Mouse (Mus musculus): Measurements from ENCODE around the gene Whrn. TPM values are rescaled to one million over a fixed set of nuclear protein-coding genes. Genes with fewer than 3 reads are reported as not detected.
A peak's percentile ranks its signal among the peaks of the same experiment; 100 is the strongest.

The Whrn gene
- total RNA-seq, 2 experiments from 2014 or later = 23.8 to 29.4 TPM

DNA sequence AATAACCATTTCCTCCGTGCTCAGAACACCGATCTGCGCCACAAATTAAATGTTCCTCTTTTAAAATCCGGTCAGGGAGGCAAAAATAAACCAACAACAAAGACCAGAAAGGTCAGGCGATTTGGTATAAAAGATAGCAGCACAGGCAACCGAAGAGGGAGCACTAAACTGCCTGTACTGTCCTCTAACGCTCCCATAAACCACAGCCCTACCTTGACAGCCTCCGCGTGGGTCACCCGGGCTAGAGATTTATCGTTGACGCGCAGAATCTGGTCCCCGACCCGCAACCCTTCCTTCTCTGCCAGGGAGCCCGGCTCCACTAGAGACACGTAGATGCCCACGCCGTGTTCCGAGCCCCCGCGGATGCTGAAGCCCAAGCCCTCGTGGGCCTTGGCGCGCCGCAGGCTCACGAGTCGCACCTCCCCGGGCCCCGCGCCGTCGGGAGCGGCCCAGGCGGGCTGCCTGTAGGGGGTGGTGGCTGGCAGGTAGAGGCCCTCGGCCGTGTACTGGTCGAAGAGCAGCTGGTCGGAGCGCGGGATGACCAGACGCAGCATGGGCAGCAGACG is 1.3 kb downstream of the Whrn start:
- DNase-seq (ENCODE audit: low spot score in 2 of 2) = no peak

DNA sequence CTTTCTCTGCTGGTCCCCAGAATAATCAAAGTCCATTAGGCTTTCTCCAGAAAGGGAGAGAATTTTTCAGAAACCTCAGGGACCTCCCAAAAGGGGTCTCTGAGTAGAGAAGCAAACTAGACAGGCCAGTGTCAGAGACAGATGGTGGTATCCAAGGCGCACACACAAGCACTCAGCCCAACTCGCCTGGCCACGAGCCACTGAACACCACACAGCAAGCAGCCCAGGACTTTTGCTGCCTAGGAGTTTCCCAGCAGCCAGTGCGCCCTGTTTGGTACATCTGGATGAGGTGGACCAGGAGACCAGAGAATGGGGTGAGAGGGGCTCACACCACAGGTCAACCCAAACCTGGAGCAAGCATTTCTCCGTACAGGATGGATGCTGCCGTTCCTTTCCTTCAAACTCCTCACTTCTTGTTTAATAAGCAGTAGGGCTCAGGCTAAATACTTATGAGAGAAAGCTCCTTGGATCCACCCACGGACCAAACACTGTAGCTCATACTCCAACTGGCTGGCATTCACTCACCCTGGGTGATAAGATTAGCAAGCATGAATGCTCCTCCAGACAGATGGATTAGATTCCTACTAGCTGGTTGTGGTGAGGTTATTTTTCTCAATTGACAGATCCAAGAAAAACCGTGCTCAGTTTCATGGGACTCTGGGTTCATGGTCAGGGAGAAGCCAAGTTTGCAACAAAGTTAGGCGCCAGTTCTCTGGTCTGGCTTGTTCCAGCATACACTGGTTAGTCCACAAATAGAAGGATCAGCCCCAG is 2.3 kb downstream of the Whrn start:
- DNase-seq (ENCODE audit: low spot score in 2 of 2) = no peak

DNA sequence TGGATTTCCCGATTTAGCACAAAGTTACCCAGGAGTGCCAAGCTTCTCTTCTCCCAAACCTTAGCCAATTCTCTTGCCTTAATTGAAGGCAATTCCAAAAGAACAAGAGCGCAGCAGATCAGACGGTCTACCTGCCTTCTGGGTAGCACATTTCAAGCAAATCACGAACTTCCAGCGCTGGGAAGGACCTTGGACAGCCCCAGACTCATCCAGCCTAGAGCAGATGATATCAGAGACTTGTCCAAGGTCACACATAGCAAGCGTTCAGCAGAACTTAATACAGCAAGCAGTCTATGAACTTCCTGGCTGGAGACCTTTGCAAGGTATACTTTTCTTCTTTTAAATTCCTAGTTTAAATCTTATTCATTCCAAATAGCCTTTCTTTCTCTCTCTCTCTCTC is 4.3 kb downstream of the Whrn start:
- no peak for DNase-seq (ENCODE audit: low spot score in 2 of 2)

DNA sequence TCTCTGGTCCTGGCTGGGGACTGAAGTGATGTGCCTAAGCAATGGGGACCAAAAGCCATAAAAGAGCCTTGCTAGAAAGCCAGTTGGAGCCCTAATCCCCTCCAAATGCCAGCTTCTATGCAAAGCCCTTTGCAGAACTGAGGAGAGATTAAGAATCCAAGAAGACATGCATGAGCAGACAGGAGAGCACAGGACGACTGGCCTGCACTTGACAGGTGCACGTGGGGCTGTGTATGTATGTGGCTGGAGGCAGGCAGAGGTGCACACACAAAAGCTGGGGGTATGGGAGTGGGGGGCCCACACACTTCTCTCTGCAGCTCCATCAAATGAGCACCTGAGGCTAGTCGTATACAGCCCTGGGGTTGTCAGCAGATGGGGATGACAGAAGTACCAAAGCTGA is 5.6 kb downstream of the Whrn start:
- DNase-seq (ENCODE audit: low spot score in 2 of 2) = no peak

DNA sequence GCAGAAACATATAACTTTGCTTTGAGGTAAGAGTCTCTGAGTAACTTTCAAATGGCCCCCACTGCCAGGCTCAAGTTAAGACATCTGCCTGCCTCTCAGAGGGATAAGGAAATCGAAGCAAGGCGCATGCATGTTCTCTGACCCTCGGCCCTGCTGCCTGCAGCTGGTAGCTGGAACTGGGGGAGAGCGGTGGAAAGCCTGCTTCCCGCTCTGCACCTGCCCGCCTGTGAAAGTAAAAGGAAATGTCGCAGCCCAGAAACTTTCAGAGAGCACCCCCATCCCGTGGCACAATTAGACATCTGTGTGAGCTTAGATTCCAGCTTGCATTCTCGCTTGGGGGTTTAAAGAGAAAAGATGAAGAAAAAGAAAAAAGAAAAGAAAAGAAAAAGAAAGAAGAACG is 6.1 kb downstream of the Whrn start:
- no peak for DNase-seq (ENCODE audit: low spot score in 2 of 2)

DNA sequence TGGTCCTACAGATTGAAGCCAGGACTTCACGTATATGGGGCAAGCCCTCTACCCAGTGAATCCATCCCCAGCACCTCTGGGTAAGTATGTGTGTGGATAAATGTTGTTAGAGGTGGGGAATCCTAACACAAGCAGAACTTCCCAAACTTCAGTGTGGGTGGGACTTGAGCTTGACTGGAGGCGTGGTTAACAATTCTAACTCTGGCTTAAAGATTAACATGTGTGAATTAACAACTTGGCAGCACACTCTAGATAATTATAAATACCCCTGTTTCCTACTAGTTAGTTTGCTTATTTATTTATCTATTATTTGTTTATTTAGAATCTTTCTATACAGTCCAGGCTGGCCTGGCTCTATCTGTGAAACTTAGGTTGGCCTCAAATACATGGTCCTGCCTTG is 7.9 kb downstream of the Whrn start:
- DNase-seq (ENCODE audit: low spot score in 2 of 2) = no peak

DNA sequence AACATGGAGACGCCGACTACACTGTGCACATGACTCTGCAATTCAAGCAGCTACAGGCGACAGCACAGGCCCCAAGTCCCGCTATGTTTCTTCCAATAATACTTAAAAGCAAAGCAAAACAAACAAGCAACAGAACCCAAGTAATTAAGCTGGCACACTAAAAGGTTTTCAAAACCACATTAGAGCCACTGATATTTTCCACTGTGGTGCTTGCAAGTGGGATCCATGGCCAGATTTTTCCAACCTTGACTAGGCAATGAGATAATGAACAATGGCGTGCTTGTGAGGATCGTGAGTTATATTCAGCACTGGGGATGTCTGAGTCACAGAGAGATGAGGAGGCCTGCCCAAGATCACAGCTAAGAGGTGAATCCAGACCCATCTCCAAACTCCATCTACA is 8.5 kb downstream of the Whrn start:
- no peak for DNase-seq (ENCODE audit: low spot score in 2 of 2)

DNA sequence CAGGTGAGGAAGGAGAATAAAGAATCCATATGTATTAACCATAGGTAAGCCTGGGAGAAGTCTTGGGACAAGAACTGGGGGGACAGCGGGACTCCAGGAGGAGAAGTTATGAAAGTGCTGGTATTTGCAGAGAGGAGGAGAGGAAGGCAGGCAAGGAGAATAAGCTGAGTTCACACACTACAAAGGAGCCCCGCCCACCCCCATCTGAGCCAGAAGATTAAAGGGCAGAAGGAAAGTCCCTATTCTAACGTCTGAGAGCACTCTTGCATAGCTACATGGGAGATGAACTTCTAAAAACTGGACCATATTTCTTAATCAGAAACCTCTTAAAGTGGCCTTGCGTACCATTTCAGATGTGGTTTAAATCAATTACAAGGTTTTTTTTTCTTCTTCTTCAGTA is 9.3 kb downstream of the Whrn start:
- DNase-seq (ENCODE audit: low spot score in 2 of 2) = no peak

DNA sequence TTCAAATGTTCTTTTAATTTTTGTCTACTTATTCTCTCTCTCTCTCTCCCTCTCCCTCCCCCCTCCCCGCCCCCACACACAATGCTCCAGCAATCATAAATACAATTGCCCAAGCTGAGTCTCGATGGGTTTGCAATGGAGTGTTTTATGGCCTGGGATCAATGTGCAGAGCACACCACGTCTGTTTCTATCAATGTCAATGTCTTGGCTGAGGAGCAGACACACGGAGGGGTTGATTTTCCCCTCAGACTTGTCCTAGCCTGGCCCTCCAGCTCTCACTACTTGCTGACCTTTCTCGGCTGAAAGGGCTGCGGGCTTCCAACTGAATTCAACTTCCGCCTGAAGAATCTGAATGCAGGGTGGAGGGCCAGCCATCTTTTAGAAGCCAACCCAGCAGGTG is 12.1 kb downstream of the Whrn start:
- DNase-seq (ENCODE audit: low spot score in 2 of 2) = no peak

DNA sequence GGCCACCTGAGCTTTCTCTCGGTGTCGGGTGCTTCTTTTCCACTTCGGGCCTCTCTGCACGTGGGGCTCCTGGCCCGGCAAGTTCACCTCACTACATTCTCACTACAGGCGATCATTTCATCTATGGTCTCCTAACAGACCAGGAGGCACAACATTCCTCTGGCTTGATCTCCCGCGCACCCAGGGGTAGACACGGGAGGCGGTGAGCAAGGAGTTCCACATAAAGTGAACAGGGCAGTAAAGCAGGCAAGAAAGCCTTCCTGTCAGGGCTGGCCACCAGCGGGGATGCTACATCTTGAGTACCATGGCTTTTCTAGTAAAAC is 15.0 kb downstream of the Whrn start:
- no peak for DNase-seq (ENCODE audit: low spot score in 2 of 2)

DNA sequence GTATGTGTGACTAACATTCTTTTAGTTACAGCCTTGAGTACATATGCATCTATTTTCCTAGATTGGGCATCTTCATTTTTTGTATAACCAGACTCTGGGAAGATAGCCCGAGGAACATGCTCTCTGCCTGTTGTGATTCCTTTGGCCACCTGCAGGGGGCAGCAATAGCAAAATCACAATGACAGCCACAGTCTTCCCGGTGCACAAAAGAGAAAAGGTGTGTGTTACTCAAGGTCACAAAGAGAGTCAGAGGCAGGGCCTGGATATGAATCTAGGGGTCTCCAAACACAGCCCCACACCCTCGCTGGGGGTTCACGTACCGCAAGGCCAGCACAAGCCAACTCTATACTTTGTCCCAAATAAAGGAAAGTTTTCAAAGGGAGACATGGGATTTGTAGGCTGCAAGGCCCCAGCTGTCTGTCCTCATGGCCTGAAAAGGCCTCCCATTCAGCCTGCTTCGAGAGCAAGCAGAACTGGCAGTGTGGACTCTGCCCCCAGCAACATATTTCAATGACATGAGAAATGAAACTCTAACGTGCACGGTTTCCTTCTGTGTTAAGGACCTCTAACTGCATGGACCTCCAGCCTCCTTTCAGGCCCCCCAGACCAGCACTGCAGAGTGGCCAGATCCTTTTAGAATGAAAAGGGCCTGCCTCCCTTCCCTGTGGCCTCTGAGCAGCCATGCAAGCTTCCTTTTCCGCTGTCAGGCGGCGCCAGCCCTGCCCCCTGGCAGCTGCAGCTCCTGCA is 15.5 kb downstream of the Whrn start:
- DNase-seq (ENCODE audit: low spot score in 2 of 2) = peak; percentile 50 to 70

DNA sequence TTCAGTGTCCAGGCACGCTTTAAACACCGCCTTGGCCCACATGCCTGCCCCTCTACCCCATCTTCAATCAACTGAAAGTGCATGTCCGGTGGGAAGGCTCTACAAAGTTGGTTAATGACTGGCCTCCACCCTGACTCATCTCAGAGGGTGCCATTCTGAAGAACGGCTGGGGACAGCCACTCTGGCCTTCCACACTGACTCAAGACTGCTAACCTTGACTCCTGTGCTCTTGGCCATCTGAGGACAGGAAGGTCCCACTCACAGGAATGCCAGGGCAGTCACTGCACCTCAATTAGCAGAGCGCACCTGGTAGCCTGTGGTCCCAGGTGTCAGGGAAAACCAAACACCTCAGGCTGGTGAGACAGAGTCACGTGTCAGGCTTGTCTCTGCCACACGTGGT is 17.8 kb downstream of the Whrn start:
- DNase-seq (ENCODE audit: low spot score in 2 of 2) = no peak

DNA sequence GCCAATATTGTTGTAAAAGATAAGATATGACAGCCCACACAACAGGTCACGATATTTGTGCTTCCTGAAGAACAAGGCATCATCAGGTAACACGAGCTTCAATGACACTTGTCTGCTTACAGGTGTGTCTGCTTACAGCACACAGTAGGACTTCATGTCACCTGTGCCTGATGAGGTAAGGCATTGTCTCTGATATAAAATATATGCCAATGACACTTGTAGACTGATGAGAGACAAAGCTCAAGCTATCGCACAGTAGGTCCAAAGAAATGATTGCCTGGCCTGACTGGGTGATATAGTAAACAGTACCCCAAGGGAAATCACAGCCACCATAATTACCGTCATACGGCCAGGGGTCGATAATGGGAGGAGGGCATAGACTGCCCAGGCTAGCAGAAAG is 18.9 kb downstream of the Whrn start:
- no peak for DNase-seq (ENCODE audit: low spot score in 2 of 2)

DNA sequence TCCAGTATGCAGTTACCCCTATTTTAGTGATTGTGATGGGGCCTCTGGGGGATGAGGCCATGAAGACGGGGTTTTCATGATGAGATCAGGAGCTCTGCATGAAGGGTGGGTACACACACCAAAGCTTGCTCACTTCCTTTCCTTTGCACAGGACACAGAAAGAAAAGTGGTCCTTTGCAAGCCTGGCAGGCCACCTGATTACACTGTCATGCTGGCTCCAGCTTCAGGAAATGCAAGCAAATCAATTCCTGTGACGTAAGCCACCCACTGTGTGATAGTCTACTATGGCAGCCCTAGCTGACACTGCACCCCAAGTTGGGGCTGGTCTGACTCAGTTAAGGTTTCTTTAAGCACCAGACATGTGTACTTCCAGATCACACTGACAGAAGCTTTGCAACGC is 20.6 kb downstream of the Whrn start:
- no peak for DNase-seq (ENCODE audit: low spot score in 2 of 2)

DNA sequence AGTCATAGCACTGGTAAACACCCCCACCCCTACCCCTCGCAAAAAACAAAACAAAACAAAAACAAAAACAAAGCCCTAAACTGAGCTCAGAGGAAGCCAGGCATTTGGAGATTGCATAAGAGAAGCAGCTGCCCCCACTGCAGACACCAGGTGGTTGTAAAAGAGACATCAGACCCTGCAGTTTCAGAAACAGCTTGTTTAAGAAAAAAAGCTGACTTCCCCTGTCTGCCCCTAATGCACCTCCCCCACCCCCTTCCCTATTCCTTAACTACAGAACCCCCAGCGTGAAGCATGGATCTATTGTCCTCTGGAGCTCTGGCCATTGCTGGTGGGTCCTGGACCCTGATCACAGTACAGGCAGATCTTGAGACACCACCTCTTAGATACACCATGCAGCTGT is 21.4 kb downstream of the Whrn start:
- no peak for DNase-seq (ENCODE audit: low spot score in 2 of 2)

DNA sequence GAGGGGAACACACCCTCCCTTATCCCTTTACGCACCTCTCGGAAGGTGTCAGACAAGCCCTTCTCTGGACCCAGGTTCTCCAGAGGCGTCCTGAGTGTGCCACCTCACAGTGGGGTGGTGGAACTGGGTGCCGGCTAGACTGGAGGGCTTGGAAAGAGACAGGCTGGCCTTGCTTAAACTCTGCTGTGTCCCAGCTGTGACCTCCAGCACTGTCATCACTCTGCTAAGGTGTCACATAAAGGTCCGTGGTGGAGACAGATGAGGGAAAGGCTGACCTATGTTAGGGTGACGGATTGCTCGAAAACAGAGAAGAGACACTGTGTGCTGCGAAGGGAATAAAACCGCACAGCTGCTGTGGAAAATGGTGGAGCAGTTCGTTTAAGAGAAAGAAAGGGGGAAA is 28.5 kb downstream of the Whrn start:
- no peak for DNase-seq (ENCODE audit: low spot score in 2 of 2)

DNA sequence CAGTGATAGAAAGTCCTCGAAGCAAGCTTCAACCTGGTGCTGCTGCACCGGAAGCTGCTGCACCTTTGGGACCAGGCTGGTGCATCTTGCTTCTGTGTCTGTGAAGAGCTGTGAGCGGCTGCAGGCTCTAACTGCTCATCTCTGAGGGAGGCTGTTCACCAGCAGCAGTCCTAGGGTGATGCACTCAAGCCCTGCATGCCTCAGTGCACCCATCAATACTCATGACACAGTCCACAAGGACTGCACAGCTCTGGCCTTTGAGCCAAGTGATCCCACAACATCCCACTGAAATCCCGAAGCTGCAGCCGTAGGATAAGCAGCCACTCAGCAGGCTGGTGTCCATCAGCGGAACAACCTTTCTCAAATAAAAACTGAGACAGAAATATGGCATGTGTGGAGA is 29.6 kb downstream of the Whrn start:
- no peak for DNase-seq (ENCODE audit: low spot score in 2 of 2)

DNA sequence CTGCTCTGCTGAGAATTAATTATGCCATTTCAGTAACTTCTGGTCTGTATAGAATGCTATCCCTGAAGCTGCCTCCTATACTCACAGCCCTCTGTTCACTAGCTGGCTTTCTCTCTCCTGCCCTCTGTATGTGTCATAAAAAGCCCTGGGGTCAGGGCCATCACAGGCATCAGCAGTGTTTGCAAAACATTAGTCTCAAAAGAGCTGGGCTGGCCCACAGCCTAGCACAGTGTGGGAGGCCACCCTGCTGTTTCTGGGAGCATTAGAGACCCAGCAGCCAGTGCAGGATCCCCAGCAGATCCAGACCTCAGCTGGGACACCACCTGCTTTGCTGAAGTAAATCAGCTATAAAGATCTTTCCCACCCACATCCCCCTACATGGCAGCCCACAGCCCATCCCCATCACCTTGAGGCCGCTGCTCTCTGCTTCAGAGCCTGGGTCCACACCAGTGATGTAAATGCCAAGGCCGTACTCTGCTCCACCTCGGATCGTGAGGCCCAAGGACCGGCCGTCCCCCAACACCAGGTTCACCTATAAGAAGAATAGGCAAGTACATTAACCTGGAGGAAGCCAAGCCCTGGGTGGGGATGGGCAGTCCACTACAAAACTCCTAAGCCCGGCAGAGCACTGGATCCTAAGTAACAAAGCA is 34.8 kb downstream of the Whrn start:
- DNase-seq (ENCODE audit: low spot score in 2 of 2) = no peak

DNA sequence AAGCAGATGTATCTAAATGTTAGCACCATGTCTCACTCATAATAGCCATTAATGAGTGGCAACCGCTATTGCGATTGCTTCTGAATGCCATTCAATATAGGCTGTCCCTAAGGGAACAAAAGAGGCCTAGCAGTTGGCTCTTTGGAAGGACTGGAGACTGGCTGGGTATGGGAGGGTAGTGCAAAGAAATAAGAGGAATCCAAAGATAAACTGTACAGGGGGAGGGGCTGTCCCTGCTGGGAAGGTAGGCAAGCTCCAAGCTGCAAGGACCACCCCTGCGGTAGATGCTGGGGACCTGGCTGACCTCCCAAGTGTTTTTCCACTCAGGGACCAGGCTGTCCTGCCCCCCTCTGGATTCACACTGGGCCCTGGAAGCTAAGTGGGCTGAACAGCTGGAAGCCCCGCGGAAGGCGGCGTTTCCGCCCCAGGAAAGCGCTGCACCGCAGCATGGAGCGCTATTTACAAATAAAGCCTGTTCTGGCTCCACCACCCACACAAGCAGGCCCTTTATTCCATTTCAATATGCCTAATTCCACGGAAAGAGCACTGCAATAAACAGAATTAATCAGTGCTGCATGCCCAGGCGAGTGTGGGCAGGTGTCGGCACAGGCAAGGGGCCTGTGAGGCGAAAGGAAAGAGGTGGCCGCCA is 36.5 kb downstream of the Whrn start:
- DNase-seq (ENCODE audit: low spot score in 2 of 2) = peak; percentile 36 to 55

DNA sequence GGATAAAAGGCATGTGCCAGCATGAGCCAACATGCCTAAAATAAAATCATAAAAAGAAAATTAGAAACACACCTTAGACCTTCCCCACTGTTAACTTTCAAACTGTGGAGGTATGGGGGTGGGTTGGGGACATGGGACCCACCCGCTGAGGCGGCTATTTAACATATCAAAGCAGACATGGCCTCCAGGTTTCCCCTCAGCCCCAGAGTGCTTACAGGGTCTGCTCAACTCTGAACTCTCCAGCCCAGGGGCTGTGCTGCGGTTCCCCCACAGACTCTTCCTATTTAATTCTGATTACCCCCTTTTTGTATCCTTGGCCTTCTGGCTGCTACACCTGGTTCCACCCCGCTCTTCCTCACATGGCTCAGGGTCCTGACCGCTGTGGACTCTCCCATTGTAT is 39.2 kb downstream of the Whrn start:
- no peak for DNase-seq (ENCODE audit: low spot score in 2 of 2)

DNA sequence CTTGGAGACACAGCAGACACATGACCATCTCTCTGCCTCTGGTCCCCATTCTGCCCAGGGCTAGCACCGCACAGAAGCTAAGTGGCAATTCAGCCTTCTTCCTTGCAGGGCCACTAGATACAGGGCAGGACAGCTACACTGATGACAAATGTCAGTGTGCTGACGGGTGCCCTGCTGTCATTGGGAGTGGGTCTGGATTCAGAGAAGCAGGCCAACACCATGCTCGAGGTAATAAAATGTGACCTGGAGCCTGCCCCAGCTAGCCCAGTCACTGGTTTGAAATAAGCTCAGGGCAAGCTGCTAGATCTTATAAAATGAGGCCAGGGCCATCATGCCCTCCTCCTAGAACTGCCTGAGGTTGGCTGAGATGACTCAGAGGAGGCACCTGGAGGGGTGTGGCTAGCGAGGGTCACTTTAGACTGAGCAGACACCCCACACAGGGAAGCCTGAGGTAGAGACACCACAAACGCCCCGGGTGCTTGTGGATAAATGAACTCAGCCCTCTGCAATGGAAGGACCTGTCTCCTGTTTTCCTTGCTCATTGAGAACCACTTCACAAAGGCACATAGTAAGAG is 41.8 kb downstream of the Whrn start:
- DNase-seq (ENCODE audit: low spot score in 2 of 2) = no peak
